ENCODE assay signal across 14 mouse cellular contexts in the genomic region with DNA sequence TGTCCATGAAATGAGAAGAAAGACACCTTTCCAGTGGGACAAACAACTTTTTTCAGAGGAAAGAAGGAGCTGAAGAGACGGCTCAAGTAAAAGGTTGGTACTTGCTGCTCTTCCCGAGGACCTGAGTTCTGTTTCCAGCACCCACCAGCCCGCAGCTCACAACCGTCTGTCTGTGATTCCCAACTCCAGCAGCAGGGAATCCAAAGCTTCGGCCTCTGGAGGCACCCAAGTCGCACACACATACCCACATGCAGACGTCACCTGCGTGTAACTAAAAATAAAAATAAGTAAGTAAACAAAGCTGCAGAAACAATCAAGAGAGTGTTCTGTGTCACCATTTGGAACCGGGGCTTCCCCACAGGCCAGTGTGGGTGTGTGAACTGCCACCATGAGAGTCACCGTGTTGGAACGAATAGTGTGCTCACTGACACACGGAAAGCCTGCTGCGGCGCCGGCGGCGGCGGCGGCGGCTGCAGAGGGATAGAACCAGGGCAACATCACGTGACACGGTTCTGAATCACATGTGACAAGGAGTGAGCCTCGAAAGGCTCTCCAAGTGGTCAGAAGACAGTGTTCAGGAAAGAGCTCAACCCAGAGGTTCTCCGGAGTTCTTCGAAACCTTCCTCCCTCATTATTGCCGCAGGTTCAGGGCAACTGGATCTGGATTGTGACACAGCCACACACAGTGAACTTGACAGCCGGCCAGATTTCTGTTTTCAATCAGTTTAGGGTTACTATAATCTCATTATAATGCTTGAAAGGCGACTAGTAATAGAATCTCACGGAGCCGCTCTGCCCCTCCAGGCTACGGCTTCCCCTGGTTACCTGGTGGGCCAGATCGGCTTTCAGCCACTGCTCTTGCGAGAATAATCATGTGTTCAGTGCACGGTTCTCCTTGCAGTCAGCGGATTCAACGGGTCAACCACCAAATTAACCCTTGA.
DNase-seq lines count a peak whose midpoint lies in the region; ATAC-seq and TF ChIP-seq lines count a peak whose summit lies in the region.
"Had no signal": no experiment of that assay in that cellular context is flagged by ENCODE, and none has a peak within 500 bp of the region (broad histone marks: within the 10 kb centered on the region; RNA-seq: fewer than 3 reads in every experiment).

No protein-coding gene starts in this region.

- TF ChIP-seq RAD21 in CH12.LX (IDR thresholded peaks at IDR 0.05; ENCODE audit: low read depth, low read length), result no peak

- no peaks in the 10 kb centered on the region for H3K36me3 ChIP-seq in hindbrain, embryonic 10.5 days
- H3K36me3 ChIP-seq in hindbrain, embryonic 11.5 days (ENCODE audit: control insufficient read depth, insufficient read depth, low read length), result no peaks in the 10 kb centered on the region
- H3K36me3 ChIP-seq in CH12.LX (replicated peaks in 1 of 2; ENCODE audit: control insufficient read depth in 1 of 2, insufficient read depth in 1 of 2, low read length in 1 of 2), result no peaks in the 10 kb centered on the region
- no peaks in the 10 kb centered on the region for H3K36me3 ChIP-seq in embryonic facial prominence, embryonic 14.5 days (ENCODE audit: control insufficient read depth, insufficient read depth, low read length)
- H3K36me3 ChIP-seq in lung, postnatal 0 days (ENCODE audit: insufficient read depth, low read length), result no peaks in the 10 kb centered on the region

- WGBS in hindbrain, embryonic 10.5 days, result 77% methylated on average over 36 of the region's 36 CpGs
- WGBS in hindbrain, embryonic 11.5 days, result 79% methylated on average over 36 of the region's 36 CpGs
- WGBS in embryonic facial prominence, embryonic 14.5 days, result 55% methylated on average over 36 of the region's 36 CpGs
- WGBS in lung, postnatal 0 days, result 74% methylated on average over 36 of the region's 36 CpGs

- peaks cover 32% of the 10 kb centered on the region for H3K4me1 ChIP-seq in hindbrain, embryonic 10.5 days (replicated peaks)
- no peaks in the 10 kb centered on the region for H3K4me1 ChIP-seq in hindbrain, embryonic 11.5 days (replicated peaks; ENCODE audit: control insufficient read depth, insufficient read depth, low read length)
- H3K4me1 ChIP-seq in CH12.LX (ENCODE audit: control insufficient read depth in 1 of 2, insufficient read depth in 2 of 2), result no peaks in the 10 kb centered on the region
- H3K4me1 ChIP-seq in embryonic facial prominence, embryonic 14.5 days (ENCODE audit: control insufficient read depth, insufficient read depth, low read length), result peaks cover 10% of the 10 kb centered on the region; the same call in 1 of the 2 replicates
- no peaks in the 10 kb centered on the region for H3K4me1 ChIP-seq in lung, postnatal 0 days (ENCODE audit: insufficient read depth, low read depth, low read length)
- H3K4me1 ChIP-seq: megakaryocyte, embryonic 14.5 days had no signal

- no peak for TF ChIP-seq CTCF in CH12.LX (conservative IDR thresholded peaks at IDR 0.05 in 1 of 2, IDR thresholded peaks at IDR 0.05 in 1 of 2; ENCODE audit: low read depth in 2 of 2, low read length in 2 of 2)
- TF ChIP-seq CTCF in lung, postnatal 0 days (IDR thresholded peaks at IDR 0.05), result no peak

- DNase-seq in hindbrain, embryonic 10.5 days (ENCODE audit: low spot score), result peak; percentile 25
- no peak for DNase-seq in hindbrain, embryonic 11.5 days (ENCODE audit: low spot score)
- DNase-seq in CH12.LX (ENCODE audit: extremely low read depth) (no peak), ZHBTc4 (ENCODE audit: low read depth, low spot score) (peak; percentile 84)
- peak; percentile 72 for DNase-seq in embryonic facial prominence, embryonic 14.5 days (ENCODE audit: low spot score)
- DNase-seq in cerebellum, adult 18-20 months, result no peak
- DNase-seq in lung, postnatal 0 days (ENCODE audit: low spot score), result no peak
- DNase-seq: cerebellum, adult 9-10 months; heart, postnatal 14 days; lung, adult 18-20 months had no signal

- no peak overlapping the region for H3K27ac ChIP-seq in hindbrain, embryonic 10.5 days
- H3K27ac ChIP-seq in hindbrain, embryonic 11.5 days (ENCODE audit: low read depth, low read length), result no peak overlapping the region
- H3K27ac ChIP-seq in CH12.LX (ENCODE audit: insufficient read depth, low read depth), result no peak overlapping the region
- no peak overlapping the region for H3K27ac ChIP-seq in embryonic facial prominence, embryonic 14.5 days (replicated peaks; ENCODE audit: low read depth, low read length)
- H3K27ac ChIP-seq in lung, postnatal 0 days (ENCODE audit: low read length), result no peak overlapping the region

- no peak for TF ChIP-seq POLR2A in CH12.LX (IDR thresholded peaks at IDR 0.05; ENCODE audit: low read depth, low read length)

- peaks cover 50% of the 10 kb centered on the region for H3K27me3 ChIP-seq in hindbrain, embryonic 10.5 days (ENCODE audit: insufficient read depth, poor library complexity, severe bottlenecking)
- no peaks in the 10 kb centered on the region for H3K27me3 ChIP-seq in hindbrain, embryonic 11.5 days (ENCODE audit: control insufficient read depth, insufficient read depth, low read length)
- H3K27me3 ChIP-seq in CH12.LX (replicated peaks), result peaks cover 94% of the 10 kb centered on the region
- peaks cover 55% of the 10 kb centered on the region for H3K27me3 ChIP-seq in embryonic facial prominence, embryonic 14.5 days (replicated peaks; ENCODE audit: control insufficient read depth, insufficient read depth, low read length)
- no peaks in the 10 kb centered on the region; the same call in 1 of the 2 replicates for H3K27me3 ChIP-seq in lung, postnatal 0 days (replicated peaks; ENCODE audit: insufficient read depth, low read length)

- dilution Hi-C loops in CH12.LX (cut with MboI; ENCODE audit: extremely low pct_ligation_motif_present, extremely low pct_unique_long_range_greater_than_20kb, low sequenced_read_pairs), result no loop called here

- TF ChIP-seq EP300 in CH12.LX (IDR thresholded peaks at IDR 0.05; ENCODE audit: low read length), result no peak
- no peak for TF ChIP-seq EP300 in lung, postnatal 0 days (IDR thresholded peaks at IDR 0.05)

- H3K9ac ChIP-seq in hindbrain, embryonic 11.5 days (ENCODE audit: low read depth, low read length), result no peak overlapping the region
- no peak overlapping the region for H3K9ac ChIP-seq in CH12.LX (ENCODE audit: insufficient read depth, low read depth)
- H3K9ac ChIP-seq in embryonic facial prominence, embryonic 14.5 days (ENCODE audit: low read depth, low read length), result no peak overlapping the region
- H3K9ac ChIP-seq in lung, postnatal 0 days (replicated peaks; ENCODE audit: low read depth), result no peak overlapping the region

- no peaks in the 10 kb centered on the region for H3K79me2 ChIP-seq in CH12.LX (replicated peaks; ENCODE audit: control insufficient read depth, extremely low read depth, insufficient read depth, poor library complexity, severe bottlenecking)

- H3K4me3 ChIP-seq in hindbrain, embryonic 10.5 days, result no peak overlapping the region
- H3K4me3 ChIP-seq in hindbrain, embryonic 11.5 days (ENCODE audit: low read depth, low read length), result no peak overlapping the region
- H3K4me3 ChIP-seq in CH12.LX (replicated peaks in 1 of 3; ENCODE audit: low read depth in 2 of 3, low read length in 2 of 3, poor library complexity in 1 of 3), result no peak overlapping the region
- no peak overlapping the region for H3K4me3 ChIP-seq in embryonic facial prominence, embryonic 14.5 days (ENCODE audit: low read depth, low read length)
- no peak overlapping the region for H3K4me3 ChIP-seq in lung, postnatal 0 days (ENCODE audit: low read depth, low read length)
- H3K4me3 ChIP-seq: erythroblast, embryonic 14.5 days; megakaryocyte, embryonic 14.5 days had no signal

- H3K9me3 ChIP-seq in hindbrain, embryonic 10.5 days, result no peaks in the 10 kb centered on the region
- H3K9me3 ChIP-seq in hindbrain, embryonic 11.5 days (ENCODE audit: control insufficient read depth, low read length), result no peaks in the 10 kb centered on the region
- H3K9me3 ChIP-seq in CH12.LX (replicated peaks; ENCODE audit: low read length), result no peaks in the 10 kb centered on the region
- no peaks in the 10 kb centered on the region for H3K9me3 ChIP-seq in embryonic facial prominence, embryonic 14.5 days (ENCODE audit: control insufficient read depth, low read length)
- no peaks in the 10 kb centered on the region for H3K9me3 ChIP-seq in lung, postnatal 0 days (ENCODE audit: low read length)
- H3K9me3 ChIP-seq: megakaryocyte, embryonic 14.5 days had no signal

- no peak overlapping the region for H3K4me2 ChIP-seq in hindbrain, embryonic 11.5 days (replicated peaks; ENCODE audit: low read depth, low read length)
- no peak overlapping the region for H3K4me2 ChIP-seq in CH12.LX (ENCODE audit: insufficient read depth, low read depth, poor library complexity, severe bottlenecking)
- peak overlapping the region; percentile 20; the same call in 1 of the 2 replicates for H3K4me2 ChIP-seq in embryonic facial prominence, embryonic 14.5 days (ENCODE audit: low read depth, low read length)
- H3K4me2 ChIP-seq in lung, postnatal 0 days (replicated peaks; ENCODE audit: low read depth, low read length), result no peak overlapping the region

- no peak for ATAC-seq in hindbrain, embryonic 11.5 days (ENCODE audit: low FRiP score)
- peak; percentile 89 for ATAC-seq in embryonic facial prominence, embryonic 14.5 days (ENCODE audit: low read depth)
- no peak for ATAC-seq in megakaryocyte, adult 5-6 weeks (ENCODE audit: poor library complexity, severe bottlenecking)
- no peak for ATAC-seq in lung, postnatal 0 days
- ATAC-seq: inflammation-experienced regulatory T-cells, adult 6 months had no signal

- in situ Hi-C loops in CH12.LX (cut with MboI; ENCODE audit: low pct_ligation_motif_present, low pct_unique_long_range_greater_than_20kb, low sequenced_read_pairs), result no loop called here

TF ChIP-seq in CH12.LX, 34 proteins besides CTCF, POLR2A, EP300 and RAD21:
- no peak for TF ChIP-seq UBTF (IDR thresholded peaks at IDR 0.05; ENCODE audit: low read depth, low read length)
- 0 out of 2 replicates have a peak, but pooled peaks have one; percentile 30 for TF ChIP-seq BHLHE40 (IDR thresholded peaks at IDR 0.05; ENCODE audit: low read depth, low read length)

Comparison
In these comparisons a context has a peak if more than half of its experiments do, and no peak if none do; other contexts are left out.
1. DNase-seq: peak in hindbrain, embryonic 10.5 days (single experiment), ZHBTc4 (single experiment) and embryonic facial prominence, embryonic 14.5 days (single experiment); none in hindbrain, embryonic 11.5 days (single experiment), CH12.LX (single experiment), cerebellum, adult 18-20 months (0 of 2) and lung, postnatal 0 days (single experiment).